Mouse (Mus musculus): ENCODE results near the gene Prl8a9. TPM values are rescaled to one million over a fixed set of nuclear protein-coding genes. Genes with fewer than 3 reads are reported as not detected.

Gene Prl8a9
- polyA plus RNA-seq (2017; shearing (Covaris generic)), result not detected

GRCm38 (mm10) chr13:27564506-27564905 is at the start of gene Prl8a9:
Gene Prl8a9 (minus strand): TSS chr13:27564606.
- no peak for ATAC-seq

- ATAC-seq, result no peak
Observed at GRCm38 (mm10) chr13:27610482-27610881, 46.1 kb upstream of the Prl8a9 start, which contains the start of gene Prl7b1. Gene Prl7b1 (minus strand): TSS chr13:27610582.

GRCm38 (mm10) chr13:27582071-27582470 is 17.7 kb upstream of the Prl8a9 start, which contains the start of gene Prl8a1:
Gene Prl8a1 (minus strand): TSS chr13:27582171.
- no peak for ATAC-seq

- no peak for ATAC-seq
Observed at GRCm38 (mm10) chr13:27553336-27553735, 11.1 kb downstream of the Prl8a9 start.

- ATAC-seq, result no peak
Observed at GRCm38 (mm10) chr13:27523156-27523555, 41.2 kb downstream of the Prl8a9 start.

GRCm38 (mm10) chr13:27513117-27513516 is 51.3 kb downstream of the Prl8a9 start, which contains the start of gene Prl8a8:
Gene Prl8a8 (minus strand): TSS chr13:27513217.
- no peak for ATAC-seq

Other genes with a start within 250 kb of the Prl8a9 start
- not detected for gene Prl8a2, start 218.9 kb downstream of the Prl8a9 start, polyA plus RNA-seq (2017; shearing (Covaris generic))
- gene Prl2b1, start 173.8 kb downstream of the Prl8a9 start, polyA plus RNA-seq (2017; shearing (Covaris generic)), result not detected
- not detected for gene Prl8a6, start 125.9 kb downstream of the Prl8a9 start, polyA plus RNA-seq (2017; shearing (Covaris generic))
- not detected for gene Prl8a8, start 51.4 kb downstream of the Prl8a9 start, polyA plus RNA-seq (2017; shearing (Covaris generic))
- not detected for gene Prl8a1, start 17.6 kb upstream of the Prl8a9 start, polyA plus RNA-seq (2017; shearing (Covaris generic))
- not detected for gene Prl7b1, start 46.0 kb upstream of the Prl8a9 start, polyA plus RNA-seq (2017; shearing (Covaris generic))
- gene Prl7a1, start 77.9 kb upstream of the Prl8a9 start, polyA plus RNA-seq (2017; shearing (Covaris generic)), result not detected
- under 1 TPM in 1 of 2 experiments, not detected in 1; 0.26 TPM for gene Prl7a2, start 103.4 kb upstream of the Prl8a9 start, polyA plus RNA-seq (2017; shearing (Covaris generic))
- gene Prl7d1, start 152.1 kb upstream of the Prl8a9 start, polyA plus RNA-seq (2017; shearing (Covaris generic)), result not detected
- not detected for gene Prl7c1, start 216.2 kb upstream of the Prl8a9 start, polyA plus RNA-seq (2017; shearing (Covaris generic))
- gene Prl2a1, start 237.0 kb upstream of the Prl8a9 start, polyA plus RNA-seq (2017; shearing (Covaris generic)), result not detected

All from activated CD4-positive, CD25-positive, alpha-beta regulatory T cell, adult 4 months (primary cell).